Mouse (Mus musculus): ENCODE data around the gene Rbfox1. TPM values are rescaled to one million over a fixed set of nuclear protein-coding genes. Genes with fewer than 3 reads are reported as not detected.
A peak's percentile ranks its signal among the peaks of the same experiment; 100 is the strongest.

Gene Rbfox1
- polyA plus RNA-seq, 1 experiment from 2014 or later: 223 TPM

- H3K36me3 ChIP-seq (replicated peaks): no peaks in the 10 kb centered on the region
- H3K4me1 ChIP-seq: peaks cover 22% of the 10 kb centered on the region
- H3K9ac ChIP-seq: no peak overlapping the region
- H3K4me3 ChIP-seq: no peak overlapping the region
- WGBS: 34% methylated on average over 2 of the region's 2 CpGs
- no peaks in the 10 kb centered on the region for H3K9me3 ChIP-seq
- H3K27me3 ChIP-seq (replicated peaks): no peaks in the 10 kb centered on the region
- no peak overlapping the region for H3K27ac ChIP-seq
- no peak overlapping the region for H3K4me2 ChIP-seq
- no peak for ATAC-seq (replicated peaks)
Observed at GRCm38 (mm10) chr16:6961931-6962379, 1076.8 kb downstream of the Rbfox1 start.

- no peaks in the 10 kb centered on the region for H3K27me3 ChIP-seq (replicated peaks)
- H3K4me1 ChIP-seq: peaks cover 22% of the 10 kb centered on the region
- no peak overlapping the region for H3K4me3 ChIP-seq
- H3K9ac ChIP-seq: no peak overlapping the region
- no peak for ATAC-seq (replicated peaks)
- no peaks in the 10 kb centered on the region for H3K9me3 ChIP-seq
- H3K4me2 ChIP-seq: no peak overlapping the region
- WGBS: 45% methylated on average over 5 of the region's 5 CpGs
- H3K27ac ChIP-seq: no peak overlapping the region
- no peaks in the 10 kb centered on the region for H3K36me3 ChIP-seq (replicated peaks)
Observed at GRCm38 (mm10) chr16:6962508-6962907, 1077.4 kb downstream of the Rbfox1 start.

GRCm38 (mm10) chr16:6963533-6963932 lies 1078.4 kb downstream of the Rbfox1 start:
- WGBS: 81% methylated on average over 4 of the region's 4 CpGs
- Histone ChIP-seq H3K27me3 (replicated peaks) (no peaks in the 10 kb centered on the region), H3K4me1 (peaks cover 22% of the 10 kb centered on the region), H3K4me3 (no peak overlapping the region), H3K4me2 (no peak overlapping the region), H3K9me3 (no peaks in the 10 kb centered on the region), H3K36me3 (replicated peaks) (no peaks in the 10 kb centered on the region), H3K9ac (no peak overlapping the region), H3K27ac (no peak overlapping the region)
- ATAC-seq (replicated peaks): no peak

GRCm38 (mm10) chr16:6964720-6965583 lies 1079.8 kb downstream of the Rbfox1 start:
- peak; percentile 80 for ATAC-seq (replicated peaks)

GRCm38 (mm10) chr16:6969986-6970385 lies 1084.8 kb downstream of the Rbfox1 start:
- no peak for ATAC-seq (replicated peaks)
- no peak overlapping the region for H3K27ac ChIP-seq

More at GRCm38 (mm10) chr16:6964720-6965583, 1079.8 kb downstream of the Rbfox1 start:
- H3K9ac ChIP-seq: no peak overlapping the region
- peak overlapping the region; percentile 13; the same call in 1 of the 2 replicates for H3K27ac ChIP-seq
- H3K4me1 ChIP-seq: peaks cover 22% of the 10 kb centered on the region
- H3K36me3 ChIP-seq (replicated peaks): no peaks in the 10 kb centered on the region
- no peak overlapping the region for H3K4me2 ChIP-seq
- no peaks in the 10 kb centered on the region for H3K9me3 ChIP-seq
- 7% methylated on average over 8 of the region's 8 CpGs for WGBS
- no peak overlapping the region for H3K4me3 ChIP-seq
- no peaks in the 10 kb centered on the region for H3K27me3 ChIP-seq (replicated peaks)

GRCm38 (mm10) chr16:6976341-6976740 lies 1091.2 kb downstream of the Rbfox1 start:
- Histone ChIP-seq H3K4me3 (no peak overlapping the region), H3K9ac (no peak overlapping the region), H3K36me3 (replicated peaks) (no peaks in the 10 kb centered on the region), H3K4me1 (peaks cover 8% of the 10 kb centered on the region), H3K4me2 (no peak overlapping the region), H3K27me3 (replicated peaks) (no peaks in the 10 kb centered on the region), H3K27ac (no peak overlapping the region), H3K9me3 (no peaks in the 10 kb centered on the region)
- 60% methylated on average over 7 of the region's 7 CpGs for WGBS
- no peak for ATAC-seq (replicated peaks)

More at GRCm38 (mm10) chr16:6969986-6970385, 1084.8 kb downstream of the Rbfox1 start:
- Histone ChIP-seq H3K9me3 (no peaks in the 10 kb centered on the region), H3K4me1 (peaks cover 15% of the 10 kb centered on the region), H3K4me2 (no peak overlapping the region), H3K9ac (no peak overlapping the region), H3K27me3 (replicated peaks) (no peaks in the 10 kb centered on the region), H3K4me3 (no peak overlapping the region), H3K36me3 (replicated peaks) (no peaks in the 10 kb centered on the region)
- WGBS: 54% methylated on average over 4 of the region's 4 CpGs

GRCm38 (mm10) chr16:6983947-6984346 lies 1098.8 kb downstream of the Rbfox1 start:
- 85% methylated on average over 2 of the region's 2 CpGs for WGBS
- H3K4me3 ChIP-seq: no peak overlapping the region
- no peak overlapping the region for H3K9ac ChIP-seq
- no peak overlapping the region for H3K27ac ChIP-seq
- H3K9me3 ChIP-seq: no peaks in the 10 kb centered on the region
- no peaks in the 10 kb centered on the region for H3K27me3 ChIP-seq (replicated peaks)
- H3K4me2 ChIP-seq: no peak overlapping the region
- ATAC-seq (replicated peaks): no peak
- no peaks in the 10 kb centered on the region for H3K4me1 ChIP-seq
- H3K36me3 ChIP-seq (replicated peaks): no peaks in the 10 kb centered on the region

- Histone ChIP-seq H3K27me3 (replicated peaks) (no peaks in the 10 kb centered on the region), H3K9me3 (no peaks in the 10 kb centered on the region), H3K27ac (no peak overlapping the region), H3K9ac (no peak overlapping the region), H3K4me2 (no peak overlapping the region), H3K36me3 (replicated peaks) (no peaks in the 10 kb centered on the region), H3K4me1 (no peaks in the 10 kb centered on the region), H3K4me3 (no peak overlapping the region)
- no peak for ATAC-seq (replicated peaks)
Observed at GRCm38 (mm10) chr16:6986031-6986430, 1100.9 kb downstream of the Rbfox1 start.

- 58% methylated on average over 2 of the region's 2 CpGs for WGBS
- Histone ChIP-seq H3K4me3 (no peak overlapping the region), H3K9ac (no peak overlapping the region), H3K27me3 (replicated peaks) (no peaks in the 10 kb centered on the region), H3K36me3 (replicated peaks) (no peaks in the 10 kb centered on the region), H3K27ac (no peak overlapping the region), H3K4me2 (no peak overlapping the region), H3K4me1 (no peaks in the 10 kb centered on the region), H3K9me3 (no peaks in the 10 kb centered on the region)
- no peak for ATAC-seq (replicated peaks)
Observed at GRCm38 (mm10) chr16:6986494-6986893, 1101.3 kb downstream of the Rbfox1 start.

GRCm38 (mm10) chr16:6992251-6992650 lies 1107.1 kb downstream of the Rbfox1 start:
- WGBS: 93% methylated on average over 5 of the region's 5 CpGs
- Histone ChIP-seq H3K36me3 (replicated peaks) (no peaks in the 10 kb centered on the region), H3K9ac (no peak overlapping the region), H3K27me3 (replicated peaks) (no peaks in the 10 kb centered on the region), H3K4me1 (no peaks in the 10 kb centered on the region), H3K4me2 (no peak overlapping the region), H3K27ac (no peak overlapping the region), H3K9me3 (no peaks in the 10 kb centered on the region), H3K4me3 (no peak overlapping the region)
- ATAC-seq (replicated peaks): no peak

- Histone ChIP-seq H3K27ac (no peak overlapping the region), H3K4me3 (no peak overlapping the region), H3K9me3 (no peaks in the 10 kb centered on the region), H3K9ac (no peak overlapping the region), H3K4me2 (no peak overlapping the region), H3K27me3 (replicated peaks) (no peaks in the 10 kb centered on the region), H3K4me1 (no peaks in the 10 kb centered on the region), H3K36me3 (replicated peaks) (no peaks in the 10 kb centered on the region)
- WGBS: 45% methylated on average over 2 of the region's 2 CpGs
- ATAC-seq (replicated peaks): no peak
Observed at GRCm38 (mm10) chr16:6993180-6993579, 1108.0 kb downstream of the Rbfox1 start.

GRCm38 (mm10) chr16:6997109-6997508 lies 1112.0 kb downstream of the Rbfox1 start:
- no peak overlapping the region for H3K4me3 ChIP-seq
- no peak for ATAC-seq (replicated peaks)
- H3K9ac ChIP-seq: no peak overlapping the region
- WGBS: 62% methylated on average over 4 of the region's 4 CpGs
- H3K27ac ChIP-seq: no peak overlapping the region
- H3K4me1 ChIP-seq: no peaks in the 10 kb centered on the region
- no peak overlapping the region for H3K4me2 ChIP-seq
- no peaks in the 10 kb centered on the region for H3K9me3 ChIP-seq
- H3K27me3 ChIP-seq (replicated peaks): no peaks in the 10 kb centered on the region
- H3K36me3 ChIP-seq (replicated peaks): no peaks in the 10 kb centered on the region

GRCm38 (mm10) chr16:6997834-6998233 lies 1112.7 kb downstream of the Rbfox1 start:
- no peaks in the 10 kb centered on the region for H3K36me3 ChIP-seq (replicated peaks)
- WGBS: 70% methylated on average over 7 of the region's 7 CpGs
- no peak overlapping the region for H3K27ac ChIP-seq
- H3K9ac ChIP-seq: no peak overlapping the region
- H3K4me2 ChIP-seq: no peak overlapping the region
- no peaks in the 10 kb centered on the region for H3K27me3 ChIP-seq (replicated peaks)
- no peak for ATAC-seq (replicated peaks)
- H3K4me1 ChIP-seq: no peaks in the 10 kb centered on the region
- no peak overlapping the region for H3K4me3 ChIP-seq
- H3K9me3 ChIP-seq: no peaks in the 10 kb centered on the region
